Mouse (Mus musculus): ENCODE results near the gene Ppia.

- TF ChIP-seq POLR2A (IDR thresholded peaks at IDR 0.05; ENCODE audit: low read depth, low read length) (no peak), CTCF (IDR thresholded peaks at IDR 0.05; ENCODE audit: extremely low read depth, insufficient read depth, insufficient read length, insufficient replicate concordance) (no peak)
Measured at GRCm38 (mm10) chr11:6430186-6430585, 14.9 kb downstream of the Ppia start.
